Mouse (Mus musculus): ENCODE data around the gene B3gat2. TPM values are rescaled to one million over a fixed set of nuclear protein-coding genes. Genes with fewer than 3 reads are reported as not detected.
A peak's percentile ranks its signal among the peaks of the same experiment; 100 is the strongest.

Gene B3gat2
- polyA plus RNA-seq, 1 experiment from 2014 or later, result 0.81 TPM

GRCm38 (mm10) chr1:23754340-23754739 is 7.2 kb upstream of the B3gat2 start:
- DNase-seq (ENCODE audit: low spot score), result no peak

GRCm38 (mm10) chr1:23754967-23755366 is 6.6 kb upstream of the B3gat2 start:
- ATAC-seq (replicated peaks; ENCODE audit: insufficient number of reproducible peaks, low FRiP score, low TSS enrichment, low read depth) (no peak), DNase-seq (ENCODE audit: low spot score) (no peak)
- H3K4me2 ChIP-seq (ENCODE audit: low read depth, low read length), result no peak overlapping the region
- no peak overlapping the region for H3K4me3 ChIP-seq (ENCODE audit: low read depth, low read length)
- no peaks in the 10 kb centered on the region for H3K4me1 ChIP-seq (ENCODE audit: control insufficient read depth, insufficient read depth, low read length)
- peaks cover 3% of the 10 kb centered on the region; the same call in 1 of the 2 replicates for H3K27me3 ChIP-seq (ENCODE audit: control insufficient read depth, insufficient read depth, low read length)
- WGBS, result 85% methylated on average over 1 of the region's 1 CpGs
- no peak overlapping the region for H3K27ac ChIP-seq (replicated peaks; ENCODE audit: low read depth, low read length)
- no peaks in the 10 kb centered on the region for H3K36me3 ChIP-seq (replicated peaks; ENCODE audit: control insufficient read depth, insufficient read depth, low read depth, low read length)
- no peaks in the 10 kb centered on the region for H3K9me3 ChIP-seq (replicated peaks; ENCODE audit: control insufficient read depth, low read length)
- H3K9ac ChIP-seq (replicated peaks; ENCODE audit: low read length), result no peak overlapping the region

More at GRCm38 (mm10) chr1:23754340-23754739, 7.2 kb upstream of the B3gat2 start:
- no peak for ATAC-seq (replicated peaks; ENCODE audit: insufficient number of reproducible peaks, low FRiP score, low TSS enrichment, low read depth)
- no peak overlapping the region for H3K4me2 ChIP-seq (ENCODE audit: low read depth, low read length)
- 60% methylated on average over 1 of the region's 1 CpGs for WGBS
- H3K4me3 ChIP-seq (ENCODE audit: low read depth, low read length), result no peak overlapping the region
- H3K9me3 ChIP-seq (replicated peaks; ENCODE audit: control insufficient read depth, low read length), result no peaks in the 10 kb centered on the region
- H3K9ac ChIP-seq (replicated peaks; ENCODE audit: low read length), result no peak overlapping the region
- no peaks in the 10 kb centered on the region for H3K36me3 ChIP-seq (replicated peaks; ENCODE audit: control insufficient read depth, insufficient read depth, low read depth, low read length)
- H3K27me3 ChIP-seq (ENCODE audit: control insufficient read depth, insufficient read depth, low read length), result no peaks in the 10 kb centered on the region; the same call in 1 of the 2 replicates
- H3K27ac ChIP-seq (replicated peaks; ENCODE audit: low read depth, low read length), result no peak overlapping the region
- H3K4me1 ChIP-seq (ENCODE audit: control insufficient read depth, insufficient read depth, low read length), result no peaks in the 10 kb centered on the region

- peak overlapping the region; percentile 95 for H3K4me2 ChIP-seq (ENCODE audit: low read depth, low read length)
- peaks cover 34% of the 10 kb centered on the region for H3K27me3 ChIP-seq (ENCODE audit: control insufficient read depth, insufficient read depth, low read length)
These were observed 659 bp downstream of the B3gat2 start for GRCm38 (mm10) chr1:23762136-23762687.

DNA sequence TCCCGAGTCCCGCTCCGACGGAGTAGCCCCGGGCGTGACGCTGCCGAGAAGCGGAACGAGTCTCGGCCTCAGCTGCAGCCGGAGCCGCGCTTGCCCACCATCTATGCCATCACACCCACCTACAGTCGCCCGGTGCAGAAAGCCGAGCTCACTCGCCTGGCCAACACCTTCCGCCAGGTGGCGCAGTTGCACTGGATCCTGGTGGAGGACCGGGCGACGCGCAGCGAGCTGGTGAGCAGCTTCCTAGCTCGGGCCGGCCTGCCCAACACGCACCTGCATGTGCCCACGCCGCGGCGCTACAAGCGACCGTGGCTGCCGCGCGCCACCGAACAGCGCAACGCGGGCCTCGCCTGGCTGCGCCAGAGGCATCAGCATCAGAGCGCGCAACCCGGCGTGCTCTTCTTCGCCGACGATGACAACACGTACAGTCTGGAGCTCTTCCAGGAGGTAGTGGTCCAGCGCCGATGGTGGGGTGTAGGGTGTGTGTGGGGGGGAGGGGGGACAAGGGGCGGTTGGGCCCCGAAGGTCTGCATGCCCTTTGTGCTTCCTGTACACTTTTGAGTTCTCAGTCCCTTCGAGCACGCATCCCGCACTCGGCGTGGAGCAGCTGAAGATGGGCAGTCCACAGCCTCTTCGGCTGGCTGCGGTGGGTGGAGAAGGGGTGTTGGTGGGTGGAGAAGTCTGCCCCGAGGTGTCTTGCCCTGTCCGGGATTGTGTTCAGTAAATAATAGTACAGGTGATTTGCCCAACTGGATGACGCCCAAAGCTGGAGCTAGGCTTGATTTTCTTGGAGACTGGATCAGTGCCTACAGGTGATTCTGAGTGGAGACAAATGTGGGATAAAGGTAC is 1.5 kb downstream of the B3gat2 start:
- Histone ChIP-seq H3K4me1 (ENCODE audit: control insufficient read depth, insufficient read depth, low read length) (no peaks in the 10 kb centered on the region), H3K27ac (replicated peaks; ENCODE audit: low read depth, low read length) (no peak overlapping the region), H3K4me3 (ENCODE audit: low read depth, low read length) (peak overlapping the region; percentile 53), H3K9ac (replicated peaks; ENCODE audit: low read length) (peak overlapping the region; percentile 46), H3K27me3 (ENCODE audit: control insufficient read depth, insufficient read depth, low read length) (peaks cover 34% of the 10 kb centered on the region), H3K36me3 (replicated peaks; ENCODE audit: control insufficient read depth, insufficient read depth, low read depth, low read length) (no peaks in the 10 kb centered on the region), H3K9me3 (replicated peaks; ENCODE audit: control insufficient read depth, low read length) (no peaks in the 10 kb centered on the region), H3K4me2 (ENCODE audit: low read depth, low read length) (peak overlapping the region; percentile 95)
- WGBS, result 1% methylated on average over 61 of the region's 65 CpGs
- ATAC-seq (replicated peaks; ENCODE audit: insufficient number of reproducible peaks, low FRiP score, low TSS enrichment, low read depth) (peak; percentile 93), DNase-seq (ENCODE audit: low spot score) (peak; percentile 97)

More at GRCm38 (mm10) chr1:23762136-23762687, 659 bp downstream of the B3gat2 start:
- Histone ChIP-seq H3K4me3 (ENCODE audit: low read depth, low read length) (peak overlapping the region; percentile 53), H3K4me1 (ENCODE audit: control insufficient read depth, insufficient read depth, low read length) (no peaks in the 10 kb centered on the region), H3K9me3 (replicated peaks; ENCODE audit: control insufficient read depth, low read length) (no peaks in the 10 kb centered on the region), H3K36me3 (replicated peaks; ENCODE audit: control insufficient read depth, insufficient read depth, low read depth, low read length) (no peaks in the 10 kb centered on the region), H3K9ac (replicated peaks; ENCODE audit: low read length) (peak overlapping the region; percentile 46), H3K27ac (replicated peaks; ENCODE audit: low read depth, low read length) (no peak overlapping the region)
- DNase-seq (ENCODE audit: low spot score), result peak; percentile 57
- WGBS, result under 1% methylated on average over 45 of the region's 45 CpGs
- ATAC-seq (replicated peaks; ENCODE audit: insufficient number of reproducible peaks, low FRiP score, low TSS enrichment, low read depth), result peak; percentile 46

- 4% methylated on average over 7 of the region's 7 CpGs for WGBS
- no peak overlapping the region for H3K4me3 ChIP-seq (ENCODE audit: low read depth, low read length)
These were observed 2.2 kb downstream of the B3gat2 start for GRCm38 (mm10) chr1:23763726-23764125.

DNA sequence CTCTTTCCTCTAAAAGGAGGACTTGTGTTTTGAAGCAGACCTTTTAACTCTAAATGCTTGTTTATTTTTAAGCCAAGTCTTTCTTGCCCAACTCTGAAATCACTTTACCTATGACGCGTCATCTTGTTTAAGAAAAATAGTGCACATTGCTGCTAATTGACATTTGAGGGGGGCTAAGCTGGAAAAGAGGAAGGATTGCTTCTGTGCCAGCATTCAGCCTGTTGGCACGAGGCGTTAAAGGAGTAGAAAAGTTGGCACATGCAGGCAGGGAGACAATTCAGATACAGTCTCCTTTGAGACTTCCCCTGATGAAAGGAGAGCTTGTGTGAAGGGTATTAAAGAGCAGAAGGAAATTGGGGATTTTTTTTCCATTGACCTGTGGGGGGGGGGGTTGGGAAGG is 3.2 kb downstream of the B3gat2 start:
- Histone ChIP-seq H3K9ac (replicated peaks; ENCODE audit: low read length) (no peak overlapping the region), H3K27ac (replicated peaks; ENCODE audit: low read depth, low read length) (no peak overlapping the region), H3K4me2 (ENCODE audit: low read depth, low read length) (no peak overlapping the region), H3K4me1 (ENCODE audit: control insufficient read depth, insufficient read depth, low read length) (no peaks in the 10 kb centered on the region), H3K9me3 (replicated peaks; ENCODE audit: control insufficient read depth, low read length) (no peaks in the 10 kb centered on the region), H3K4me3 (ENCODE audit: low read depth, low read length) (no peak overlapping the region), H3K27me3 (ENCODE audit: control insufficient read depth, insufficient read depth, low read length) (peaks cover 33% of the 10 kb centered on the region), H3K36me3 (replicated peaks; ENCODE audit: control insufficient read depth, insufficient read depth, low read depth, low read length) (no peaks in the 10 kb centered on the region)
- 54% methylated on average over 4 of the region's 4 CpGs for WGBS
- ATAC-seq (replicated peaks; ENCODE audit: insufficient number of reproducible peaks, low FRiP score, low TSS enrichment, low read depth) (no peak), DNase-seq (ENCODE audit: low spot score) (no peak)

More at GRCm38 (mm10) chr1:23763726-23764125, 2.2 kb downstream of the B3gat2 start:
- ATAC-seq (replicated peaks; ENCODE audit: insufficient number of reproducible peaks, low FRiP score, low TSS enrichment, low read depth), result no peak
- no peak overlapping the region for H3K27ac ChIP-seq (replicated peaks; ENCODE audit: low read depth, low read length)
- no peaks in the 10 kb centered on the region for H3K9me3 ChIP-seq (replicated peaks; ENCODE audit: control insufficient read depth, low read length)
- DNase-seq (ENCODE audit: low spot score), result peak; percentile 36
- no peaks in the 10 kb centered on the region for H3K4me1 ChIP-seq (ENCODE audit: control insufficient read depth, insufficient read depth, low read length)
- H3K36me3 ChIP-seq (replicated peaks; ENCODE audit: control insufficient read depth, insufficient read depth, low read depth, low read length), result no peaks in the 10 kb centered on the region
- H3K4me2 ChIP-seq (ENCODE audit: low read depth, low read length), result no peak overlapping the region
- no peak overlapping the region for H3K9ac ChIP-seq (replicated peaks; ENCODE audit: low read length)
- peaks cover 34% of the 10 kb centered on the region for H3K27me3 ChIP-seq (ENCODE audit: control insufficient read depth, insufficient read depth, low read length)

DNA sequence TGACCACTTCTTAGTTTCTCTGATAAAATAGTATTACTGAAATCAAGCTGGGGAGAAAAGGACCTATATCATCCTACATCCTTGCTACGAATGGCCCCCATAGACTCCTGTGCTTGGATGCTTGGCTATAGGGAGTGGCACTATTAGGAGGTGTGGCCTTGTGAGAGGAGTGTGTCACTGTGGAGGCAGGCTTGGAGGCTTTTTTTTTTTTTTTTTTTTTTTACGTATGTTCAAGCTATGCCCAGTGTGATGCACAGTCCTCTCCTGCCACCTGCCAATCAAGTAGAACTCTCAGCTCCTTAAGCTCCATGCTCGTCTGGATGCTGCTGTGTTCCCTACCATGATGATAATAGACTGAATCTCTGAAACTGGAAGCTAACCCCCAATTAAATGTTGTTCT is 11.5 kb downstream of the B3gat2 start:
- H3K9ac ChIP-seq (replicated peaks; ENCODE audit: low read length), result no peak overlapping the region
- no peak for DNase-seq (ENCODE audit: low spot score)
- no peak overlapping the region for H3K4me2 ChIP-seq (ENCODE audit: low read depth, low read length)
- no peaks in the 10 kb centered on the region for H3K4me1 ChIP-seq (ENCODE audit: control insufficient read depth, insufficient read depth, low read length)
- no peaks in the 10 kb centered on the region for H3K36me3 ChIP-seq (replicated peaks; ENCODE audit: control insufficient read depth, insufficient read depth, low read depth, low read length)
- H3K9me3 ChIP-seq (replicated peaks; ENCODE audit: control insufficient read depth, low read length), result no peaks in the 10 kb centered on the region
- no peaks in the 10 kb centered on the region for H3K27me3 ChIP-seq (ENCODE audit: control insufficient read depth, insufficient read depth, low read length)
- WGBS, result 63% methylated on average over 3 of the region's 3 CpGs
- ATAC-seq (replicated peaks; ENCODE audit: insufficient number of reproducible peaks, low FRiP score, low TSS enrichment, low read depth), result no peak
- no peak overlapping the region for H3K4me3 ChIP-seq (ENCODE audit: low read depth, low read length)
- H3K27ac ChIP-seq (replicated peaks; ENCODE audit: low read depth, low read length), result no peak overlapping the region
